13 mouse cellular contexts compared by ENCODE assay signal in genomic region chr2:103012782-103013575, GRCm38 (mm10).
A peak's percentile ranks its signal among the peaks of the same experiment; 100 is the strongest.
DNase-seq lines count a peak whose midpoint lies in the region; ATAC-seq and TF ChIP-seq lines count a peak whose summit lies in the region.
"Had no signal": no experiment of that assay in that cellular context is flagged by ENCODE, and none has a peak within 500 bp of the region (broad histone marks: within the 10 kb centered on the region; RNA-seq: fewer than 3 reads in every experiment).

No protein-coding gene starts in this region.

- CTCF ChIA-PET in Patski (lab: Charles Lee) = interaction anchor here (0.6 to 1.3 kb wide), 7 partner anchors 9 to 326 kb away, joined by 3 to 5 read pairs (median 3); no protein-coding TSS in a partner anchor

- TF ChIP-seq CTCF in heart, postnatal 0 days (IDR thresholded peaks at IDR 0.05; ENCODE audit: low read depth) = peak; percentile 29
- TF ChIP-seq CTCF in midbrain, postnatal 0 days (IDR thresholded peaks at IDR 0.05) = peak; percentile 44
- peak; percentile 63 for TF ChIP-seq CTCF in Patski (IDR thresholded peaks at IDR 0.05)

- ATAC-seq in heart, postnatal 0 days (ENCODE audit: insufficient read depth, low read depth) = no peak
- ATAC-seq in midbrain, postnatal 0 days (ENCODE audit: low FRiP score) = no peak
- ATAC-seq in Patski = no peak
- no peak for ATAC-seq in granulocyte monocyte progenitor cell, adult 5-6 weeks (replicated peaks; ENCODE audit: poor library complexity, severe bottlenecking)
- ATAC-seq: midbrain, embryonic 13.5 days had no signal

- intact Hi-C loops in heart, postnatal 25 days (cut with DNase I) = no loop called here

- H3K4me3 ChIP-seq in heart, postnatal 0 days (ENCODE audit: low read depth, low read length) = no peak overlapping the region
- H3K4me3 ChIP-seq in midbrain, postnatal 0 days (ENCODE audit: low read depth, low read length) = no peak overlapping the region
- no peak overlapping the region for H3K4me3 ChIP-seq in midbrain, embryonic 10.5 days
- H3K4me3 ChIP-seq: embryonic facial prominence, embryonic 10.5 days; midbrain, embryonic 13.5 days; neural tube, embryonic 13.5 days had no signal

- H3K4me1 ChIP-seq in heart, postnatal 0 days (ENCODE audit: control insufficient read depth, insufficient read depth) = no peaks in the 10 kb centered on the region
- no peaks in the 10 kb centered on the region for H3K4me1 ChIP-seq in midbrain, postnatal 0 days (ENCODE audit: insufficient read depth, low read length)
- peaks cover 7% of the 10 kb centered on the region; the same call in 1 of the 2 replicates for H3K4me1 ChIP-seq in midbrain, embryonic 10.5 days
- H3K4me1 ChIP-seq: embryonic facial prominence, embryonic 10.5 days; midbrain, embryonic 13.5 days had no signal

- H3K9ac ChIP-seq in heart, postnatal 0 days (replicated peaks; ENCODE audit: low read depth, low read length) = no peak overlapping the region
- no peak overlapping the region for H3K9ac ChIP-seq in midbrain, postnatal 0 days (replicated peaks; ENCODE audit: low read length, poor library complexity, severe bottlenecking)
- H3K9ac ChIP-seq: midbrain, embryonic 13.5 days; neural tube, embryonic 13.5 days had no signal

- TF ChIP-seq EP300 in heart, postnatal 0 days (IDR thresholded peaks at IDR 0.05; ENCODE audit: low read depth) = no peak

- no peak overlapping the region for H3K27ac ChIP-seq in heart, postnatal 0 days (ENCODE audit: low read depth)
- H3K27ac ChIP-seq in midbrain, postnatal 0 days (ENCODE audit: low read depth, low read length) = no peak overlapping the region
- no peak overlapping the region for H3K27ac ChIP-seq in midbrain, embryonic 10.5 days (replicated peaks)
- H3K27ac ChIP-seq: embryonic facial prominence, embryonic 10.5 days; midbrain, embryonic 13.5 days; neural tube, embryonic 13.5 days had no signal

- POLR2A ChIA-PET in Patski (lab: Charles Lee) = interaction anchor here (0.7 kb wide), 1 partner anchor 47 kb away, joined by 3 read pairs; no protein-coding TSS in a partner anchor

- no peaks in the 10 kb centered on the region for H3K27me3 ChIP-seq in heart, postnatal 0 days (ENCODE audit: control insufficient read depth, insufficient read depth, low read length)
- H3K27me3 ChIP-seq in midbrain, postnatal 0 days (ENCODE audit: insufficient read depth, low read length) = no peaks in the 10 kb centered on the region
- no peaks in the 10 kb centered on the region for H3K27me3 ChIP-seq in midbrain, embryonic 10.5 days (ENCODE audit: low read depth, poor library complexity, severe bottlenecking)
- H3K27me3 ChIP-seq in Patski = no peaks in the 10 kb centered on the region
- H3K27me3 ChIP-seq in splenic B cell, adult 2 months (ENCODE audit: control insufficient read depth, insufficient read depth, low read length, poor library complexity, severe bottlenecking) = no peaks in the 10 kb centered on the region
- H3K27me3 ChIP-seq: midbrain, embryonic 13.5 days; neural tube, embryonic 13.5 days had no signal

- H3K4me2 ChIP-seq in heart, postnatal 0 days (ENCODE audit: low read depth, low read length) = no peak overlapping the region
- no peak overlapping the region for H3K4me2 ChIP-seq in midbrain, postnatal 0 days (ENCODE audit: low read depth, low read length, poor library complexity, severe bottlenecking)
- H3K4me2 ChIP-seq: midbrain, embryonic 13.5 days; neural tube, embryonic 13.5 days had no signal

- WGBS in heart, postnatal 0 days = 73% methylated on average over 4 of the region's 4 CpGs
- 86% methylated on average over 4 of the region's 4 CpGs for WGBS in midbrain, postnatal 0 days
- WGBS in midbrain, embryonic 10.5 days = 91% methylated on average over 4 of the region's 4 CpGs

- 0 out of 2 replicates have a peak, but pooled peaks cover 4% of the 10 kb centered on the region for H3K9me3 ChIP-seq in heart, postnatal 0 days (replicated peaks; ENCODE audit: control insufficient read depth, low read length)
- H3K9me3 ChIP-seq in midbrain, postnatal 0 days (ENCODE audit: low read length) = no peaks in the 10 kb centered on the region
- no peaks in the 10 kb centered on the region for H3K9me3 ChIP-seq in midbrain, embryonic 10.5 days (replicated peaks)
- H3K9me3 ChIP-seq: embryonic facial prominence, embryonic 10.5 days; neural tube, embryonic 13.5 days had no signal

- DNase-seq in heart, postnatal 0 days (ENCODE audit: low spot score) = no peak
- no peak for DNase-seq in heart, postnatal 25 days (ENCODE audit: low spot score)
- no peak for DNase-seq in midbrain, postnatal 0 days (ENCODE audit: low spot score)
- no peak for DNase-seq in midbrain, embryonic 10.5 days (ENCODE audit: low spot score)
- DNase-seq in Patski (ENCODE audit: low read depth, low spot score) = no peak
- peak; percentile 39 for DNase-seq in splenic B cell, adult 2 months (ENCODE audit: low read depth, low spot score)
- DNase-seq in kidney, postnatal 10 days = no peak
- DNase-seq: cerebellum, adult 18-20 months; thymus, postnatal 36 days had no signal

- no peaks in the 10 kb centered on the region for H3K36me3 ChIP-seq in heart, postnatal 0 days (replicated peaks; ENCODE audit: control insufficient read depth, insufficient read depth, low read length)
- no peaks in the 10 kb centered on the region for H3K36me3 ChIP-seq in midbrain, postnatal 0 days (ENCODE audit: insufficient read depth, low read length)
- H3K36me3 ChIP-seq in midbrain, embryonic 10.5 days = no peaks in the 10 kb centered on the region
- no peaks in the 10 kb centered on the region for H3K36me3 ChIP-seq in splenic B cell, adult 2 months (ENCODE audit: control insufficient read depth, insufficient read depth, low read length, poor library complexity, severe bottlenecking)
- H3K36me3 ChIP-seq: embryonic facial prominence, embryonic 10.5 days; midbrain, embryonic 13.5 days; neural tube, embryonic 13.5 days had no signal

- in situ Hi-C loops in Patski (cut with MboI; ENCODE audit: low pct_unique_long_range_greater_than_20kb) = no loop called here
